Mouse (Mus musculus): Measurements from ENCODE around the gene Slc25a10. TPM values are rescaled to one million over a fixed set of nuclear protein-coding genes. Genes with fewer than 3 reads are reported as not detected.

Gene Slc25a10
- polyA plus RNA-seq (2012; ENCODE audit: insufficient read depth, insufficient read length, low replicate concordance, missing spikeins): not detected in 2 replicates

DNA sequence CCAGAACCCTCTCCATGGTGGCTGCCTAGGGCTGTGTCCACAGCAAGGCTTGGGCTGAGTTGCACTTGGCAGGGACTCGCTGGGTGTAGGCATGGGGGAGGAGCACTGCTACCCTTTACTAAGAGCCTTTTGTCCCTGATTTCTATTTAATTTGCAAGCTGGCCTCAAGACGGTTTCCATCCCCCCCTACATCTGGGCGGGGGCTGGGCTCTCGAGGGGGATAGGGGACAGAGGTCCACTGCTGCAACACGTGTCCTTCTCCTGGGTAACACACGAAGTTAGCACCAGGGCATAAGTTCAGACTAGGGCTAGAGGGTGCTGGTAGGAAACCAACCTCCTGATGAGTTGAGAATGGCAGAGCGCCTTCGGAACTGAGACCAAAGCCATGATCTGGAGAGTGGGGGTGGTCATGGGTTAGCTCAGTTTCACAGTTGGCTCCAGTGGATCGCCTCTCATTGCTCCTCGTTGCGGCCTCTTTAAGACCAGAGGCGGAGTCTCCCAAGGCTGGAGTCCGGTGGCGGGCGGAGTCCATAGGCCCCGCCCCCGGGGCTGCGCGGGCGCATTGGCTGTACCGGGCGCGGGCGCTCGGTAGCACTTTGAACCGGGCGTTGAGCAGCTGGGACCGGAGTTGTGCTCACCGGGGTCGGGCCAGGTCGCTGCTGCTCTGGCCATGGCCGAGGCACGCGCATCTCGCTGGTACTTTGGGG is at the start of gene Slc25a10:
Slc25a10 (plus strand) TSS at position 524 of the 707 bp plus-strand sequence.
- TF ChIP-seq CTCF (IDR thresholded peaks at IDR 0.05; ENCODE audit: insufficient read depth, low read depth, low read length) (no peak), POLR2A (IDR thresholded peaks at IDR 0.05; ENCODE audit: insufficient read depth, low read depth, low read length) (peak; percentile 17; the same call in 1 of the 2 replicates)
- Histone ChIP-seq H3K4me1 (ENCODE audit: control insufficient read depth, insufficient read depth, low read length) (peaks cover 17% of the 10 kb centered on the region), H3K4me3 (ENCODE audit: insufficient read depth, low read depth, low read length) (peak within 1 kb of the TSS; percentile 79), H3K27ac (ENCODE audit: insufficient read depth, low read depth, low read length) (peak within 1 kb of the TSS; percentile 43; the same call in 1 of the 2 replicates)
- WGBS: under 1% methylated on average over 35 of the region's 35 CpGs

DNA sequence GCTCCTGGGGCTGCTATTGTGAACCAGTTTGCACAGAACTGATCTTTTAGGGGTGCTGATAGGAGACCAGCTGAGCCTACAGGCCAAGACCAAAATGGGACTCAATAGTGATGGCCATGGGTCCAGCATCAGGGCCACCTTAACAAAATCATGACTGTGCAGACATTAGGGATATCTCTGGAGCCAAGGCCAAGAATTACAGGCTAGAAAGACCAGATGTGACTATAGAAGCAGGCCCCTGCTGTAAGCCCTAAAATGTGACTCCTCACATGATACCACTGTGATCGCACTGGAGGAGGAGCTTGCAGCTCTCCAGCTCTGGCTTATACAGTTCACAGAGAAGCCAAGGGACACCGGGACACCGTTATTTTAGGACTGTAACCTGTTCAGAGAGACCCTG is 49.3 kb upstream of the Slc25a10 start, which contains the start of gene Tspan10:
Tspan10 (plus strand) TSS at position 301 of the 400 bp plus-strand sequence.
- TF ChIP-seq CTCF (IDR thresholded peaks at IDR 0.05; ENCODE audit: insufficient read depth, low read depth, low read length): no peak
- Histone ChIP-seq H3K27ac (ENCODE audit: insufficient read depth, low read depth, low read length) (no peak within 1 kb of the TSS), H3K4me3 (ENCODE audit: insufficient read depth, low read depth, low read length) (no peak within 1 kb of the TSS), H3K4me1 (ENCODE audit: control insufficient read depth, insufficient read depth, low read length) (no peaks in the 10 kb centered on the region)
- 88% methylated on average over 3 of the region's 3 CpGs for WGBS

DNA sequence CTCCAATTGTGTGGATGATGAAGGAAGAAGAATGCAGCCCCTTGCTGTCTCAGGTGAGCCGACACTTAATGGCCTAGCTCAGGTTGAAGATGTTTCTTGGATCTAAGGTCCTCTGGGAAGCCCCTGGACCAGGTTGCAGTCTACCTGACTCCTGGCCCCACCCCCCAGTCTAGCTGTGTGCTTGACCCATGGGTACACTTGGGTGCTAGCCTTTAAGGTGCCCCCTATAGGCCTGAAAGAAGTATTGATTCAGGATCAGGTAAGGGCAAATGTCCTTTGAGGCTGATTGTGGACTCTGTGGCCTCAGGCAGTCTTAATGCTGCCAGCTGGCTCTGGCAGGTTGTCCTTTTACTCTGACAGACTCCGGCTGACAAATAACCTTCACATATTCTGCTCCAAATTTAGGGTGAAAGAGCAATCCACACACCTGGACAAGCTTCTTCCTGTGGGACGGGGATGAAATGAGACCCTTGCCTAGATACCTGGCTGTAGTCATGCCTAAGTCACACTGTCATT is 48.8 kb upstream of the Slc25a10 start:
- Histone ChIP-seq H3K4me3 (ENCODE audit: insufficient read depth, low read depth, low read length) (no peak overlapping the region), H3K4me1 (ENCODE audit: control insufficient read depth, insufficient read depth, low read length) (no peaks in the 10 kb centered on the region), H3K27ac (ENCODE audit: insufficient read depth, low read depth, low read length) (no peak overlapping the region)
- TF ChIP-seq CTCF (IDR thresholded peaks at IDR 0.05; ENCODE audit: insufficient read depth, low read depth, low read length): no peak
- no peak for TF ChIP-seq POLR2A (IDR thresholded peaks at IDR 0.05; ENCODE audit: insufficient read depth, low read depth, low read length)
- 92% methylated on average over 3 of the region's 3 CpGs for WGBS

DNA sequence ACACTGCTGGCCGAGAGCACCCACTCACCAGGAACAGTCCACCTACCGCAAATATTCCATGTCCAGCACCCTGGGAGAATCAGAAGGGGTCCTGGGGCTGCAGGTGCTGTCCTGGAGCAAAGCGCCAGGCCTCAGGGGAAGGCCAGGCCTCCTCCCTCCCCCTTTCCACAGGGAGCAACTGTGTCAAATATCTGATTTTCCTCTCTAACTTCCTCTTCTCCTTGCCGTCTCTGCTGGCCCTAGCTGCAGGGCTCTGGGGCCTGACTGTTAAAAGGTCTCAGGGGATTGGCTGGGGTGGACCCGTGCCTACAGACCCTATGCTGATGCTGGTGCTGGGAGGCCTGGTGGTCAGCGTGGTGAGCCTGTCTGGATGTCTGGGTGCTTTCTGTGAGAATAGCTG is 47.5 kb upstream of the Slc25a10 start:
- WGBS: 78% methylated on average over 6 of the region's 6 CpGs
- H3K4me1 ChIP-seq (ENCODE audit: control insufficient read depth, insufficient read depth, low read length): no peaks in the 10 kb centered on the region
- H3K27ac ChIP-seq (ENCODE audit: insufficient read depth, low read depth, low read length): no peak overlapping the region
- TF ChIP-seq CTCF (IDR thresholded peaks at IDR 0.05; ENCODE audit: insufficient read depth, low read depth, low read length) (no peak), POLR2A (IDR thresholded peaks at IDR 0.05; ENCODE audit: insufficient read depth, low read depth, low read length) (no peak)
- H3K4me3 ChIP-seq (ENCODE audit: insufficient read depth, low read depth, low read length): no peak overlapping the region

- no peak for TF ChIP-seq CTCF (IDR thresholded peaks at IDR 0.05; ENCODE audit: insufficient read depth, low read depth, low read length)
- no peak for TF ChIP-seq POLR2A (IDR thresholded peaks at IDR 0.05; ENCODE audit: insufficient read depth, low read depth, low read length)
- 75% methylated on average over 3 of the region's 3 CpGs for WGBS
Measured at GRCm38 (mm10) chr11:120445475-120445874, 46.2 kb upstream of the Slc25a10 start.

GRCm38 (mm10) chr11:120447179-120447578 is 44.5 kb upstream of the Slc25a10 start:
- TF ChIP-seq POLR2A (IDR thresholded peaks at IDR 0.05; ENCODE audit: insufficient read depth, low read depth, low read length) (no peak), CTCF (IDR thresholded peaks at IDR 0.05; ENCODE audit: insufficient read depth, low read depth, low read length) (no peak)
- WGBS: 77% methylated on average over 7 of the region's 7 CpGs
- H3K27ac ChIP-seq (ENCODE audit: insufficient read depth, low read depth, low read length): no peak overlapping the region

More at GRCm38 (mm10) chr11:120445475-120445874, 46.2 kb upstream of the Slc25a10 start:
- H3K4me3 ChIP-seq (ENCODE audit: insufficient read depth, low read depth, low read length): no peak overlapping the region
- H3K27ac ChIP-seq (ENCODE audit: insufficient read depth, low read depth, low read length): no peak overlapping the region
- no peaks in the 10 kb centered on the region for H3K4me1 ChIP-seq (ENCODE audit: control insufficient read depth, insufficient read depth, low read length)

GRCm38 (mm10) chr11:120452246-120452645 is 39.4 kb upstream of the Slc25a10 start:
- WGBS: 72% methylated on average over 3 of the region's 3 CpGs
- Histone ChIP-seq H3K27ac (ENCODE audit: insufficient read depth, low read depth, low read length) (no peak overlapping the region), H3K4me3 (ENCODE audit: insufficient read depth, low read depth, low read length) (no peak overlapping the region), H3K4me1 (ENCODE audit: control insufficient read depth, insufficient read depth, low read length) (peaks cover 4% of the 10 kb centered on the region)
- no peak for TF ChIP-seq POLR2A (IDR thresholded peaks at IDR 0.05; ENCODE audit: insufficient read depth, low read depth, low read length)
- TF ChIP-seq CTCF (IDR thresholded peaks at IDR 0.05; ENCODE audit: insufficient read depth, low read depth, low read length): no peak

More at GRCm38 (mm10) chr11:120447179-120447578, 44.5 kb upstream of the Slc25a10 start:
- Histone ChIP-seq H3K4me3 (ENCODE audit: insufficient read depth, low read depth, low read length) (no peak overlapping the region), H3K4me1 (ENCODE audit: control insufficient read depth, insufficient read depth, low read length) (no peaks in the 10 kb centered on the region)

DNA sequence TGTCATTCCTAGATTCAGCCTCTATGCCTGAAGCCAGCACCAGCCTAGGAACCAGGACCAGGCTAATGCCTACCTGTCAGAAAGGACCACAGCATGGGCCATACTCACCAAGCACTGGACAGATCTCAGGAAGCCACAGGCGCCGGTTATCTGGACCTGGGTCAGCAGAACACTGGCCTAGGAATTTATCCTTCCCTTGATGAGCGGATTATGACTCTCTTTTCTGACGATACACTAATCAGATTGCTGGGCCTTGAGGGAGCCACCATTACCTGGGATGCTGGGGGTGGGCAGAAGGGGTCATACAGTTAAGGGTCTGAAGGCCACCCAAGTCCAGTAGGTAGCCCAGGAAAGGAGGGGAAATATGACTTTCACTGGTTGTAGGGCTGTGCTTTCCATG is 38.3 kb upstream of the Slc25a10 start, which contains the start of gene Pde6g:
Pde6g (minus strand) TSS at position 195 of the 400 bp plus-strand sequence.
- H3K27ac ChIP-seq (ENCODE audit: insufficient read depth, low read depth, low read length): no peak within 1 kb of the TSS
- TF ChIP-seq CTCF (IDR thresholded peaks at IDR 0.05; ENCODE audit: insufficient read depth, low read depth, low read length) (no peak), POLR2A (IDR thresholded peaks at IDR 0.05; ENCODE audit: insufficient read depth, low read depth, low read length) (no peak)
- peaks cover 4% of the 10 kb centered on the region for H3K4me1 ChIP-seq (ENCODE audit: control insufficient read depth, insufficient read depth, low read length)
- H3K4me3 ChIP-seq (ENCODE audit: insufficient read depth, low read depth, low read length): no peak within 1 kb of the TSS
- WGBS: 92% methylated on average over 4 of the region's 4 CpGs

DNA sequence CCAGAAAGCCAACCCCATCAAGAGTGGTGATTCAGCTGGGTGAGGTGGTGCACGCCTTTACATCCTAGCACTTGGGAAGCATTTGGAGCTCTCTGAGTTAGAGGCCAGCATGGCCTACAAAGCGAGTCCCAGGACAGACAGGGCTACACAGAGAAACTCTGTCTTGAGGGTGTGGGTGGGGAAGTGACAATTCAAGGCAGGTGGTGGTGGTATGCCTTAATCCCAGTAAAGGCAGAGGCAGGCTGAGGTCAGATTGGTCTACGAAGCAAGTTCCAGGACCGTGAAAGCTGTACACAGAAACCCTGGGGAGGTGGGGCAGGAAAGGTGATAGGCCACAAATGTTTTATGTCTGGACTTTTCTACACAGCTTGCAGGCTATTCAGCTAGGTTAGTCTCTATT is 36.7 kb upstream of the Slc25a10 start:
- Histone ChIP-seq H3K4me3 (ENCODE audit: insufficient read depth, low read depth, low read length) (no peak overlapping the region), H3K27ac (ENCODE audit: insufficient read depth, low read depth, low read length) (no peak overlapping the region), H3K4me1 (ENCODE audit: control insufficient read depth, insufficient read depth, low read length) (peaks cover 8% of the 10 kb centered on the region)
- WGBS: 88% methylated on average over 4 of the region's 4 CpGs
- TF ChIP-seq POLR2A (IDR thresholded peaks at IDR 0.05; ENCODE audit: insufficient read depth, low read depth, low read length) (no peak), CTCF (IDR thresholded peaks at IDR 0.05; ENCODE audit: insufficient read depth, low read depth, low read length) (no peak)
